In the genomic region with DNA sequence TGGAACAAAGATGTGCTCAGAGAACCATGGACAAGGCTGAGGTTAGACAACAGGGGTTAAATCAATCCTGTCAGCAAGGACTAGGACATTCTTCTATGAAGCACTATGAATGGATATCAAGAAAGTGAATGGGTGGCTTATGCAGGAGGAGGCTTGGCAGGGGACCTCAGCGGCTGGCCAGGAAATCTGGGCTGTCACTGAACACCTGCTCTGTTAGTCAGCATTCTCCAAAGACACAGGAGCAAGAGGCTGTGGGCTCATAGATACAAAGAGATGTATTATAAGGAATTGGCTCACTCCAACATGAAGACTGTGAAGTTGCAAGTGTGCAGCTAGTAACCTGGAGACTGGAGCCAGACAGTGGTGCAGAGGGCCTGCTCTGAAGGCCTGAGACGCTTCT, we compare ENCODE assay signal across 18 mouse cellular contexts.
DNase-seq lines count a peak whose midpoint lies in the region; ATAC-seq and TF ChIP-seq lines count a peak whose summit lies in the region.
"Had no signal": no experiment of that assay in that cellular context is flagged by ENCODE, and none has a peak within 500 bp of the region (broad histone marks: within the 10 kb centered on the region; RNA-seq: fewer than 3 reads in every experiment).

No protein-coding gene starts in this region.

- no peak overlapping the region for H3K4me2 ChIP-seq in heart, embryonic 11.5 days
- H3K4me2 ChIP-seq in stomach, postnatal 0 days (replicated peaks; ENCODE audit: low read depth), result no peak overlapping the region
- H3K4me2 ChIP-seq: hindbrain, embryonic 15.5 days; limb, embryonic 13.5 days; liver, embryonic 15.5 days; neural tube, embryonic 13.5 days had no signal

- H3K9ac ChIP-seq in heart, embryonic 11.5 days (ENCODE audit: low read depth, low read length), result no peak overlapping the region
- no peak overlapping the region for H3K9ac ChIP-seq in stomach, postnatal 0 days (ENCODE audit: low read length)
- H3K9ac ChIP-seq: hindbrain, embryonic 15.5 days; limb, embryonic 13.5 days; liver, embryonic 15.5 days; neural tube, embryonic 13.5 days had no signal

- no peak for TF ChIP-seq CTCF in stomach, postnatal 0 days (IDR thresholded peaks at IDR 0.05; ENCODE audit: low read depth)

- no peaks in the 10 kb centered on the region for H3K4me1 ChIP-seq in heart, embryonic 11.5 days (ENCODE audit: control insufficient read depth, insufficient read depth, low read length)
- H3K4me1 ChIP-seq in stomach, postnatal 0 days (replicated peaks; ENCODE audit: control insufficient read depth, insufficient read depth), result no peaks in the 10 kb centered on the region
- H3K4me1 ChIP-seq: embryonic facial prominence, embryonic 10.5 days; hindbrain, embryonic 15.5 days; limb, embryonic 13.5 days; liver, embryonic 15.5 days; neural tube, embryonic 13.5 days had no signal

- no peak for ATAC-seq in heart, embryonic 11.5 days (replicated peaks; ENCODE audit: insufficient number of reproducible peaks, low FRiP score, low TSS enrichment)
- ATAC-seq in stomach, postnatal 0 days (ENCODE audit: low FRiP score, low TSS enrichment), result no peak
- ATAC-seq: CD4-positive, CD25-positive, alpha-beta regulatory T cell, adult 4 months had no signal

- TF ChIP-seq EP300 in stomach, postnatal 0 days (optimal IDR thresholded peaks at IDR 0.05), result no peak

- no peaks in the 10 kb centered on the region for H3K36me3 ChIP-seq in heart, embryonic 11.5 days (ENCODE audit: control insufficient read depth, insufficient read depth, low read length)
- no peaks in the 10 kb centered on the region for H3K36me3 ChIP-seq in stomach, postnatal 0 days (ENCODE audit: control insufficient read depth, insufficient read depth, low read length)
- H3K36me3 ChIP-seq: embryonic facial prominence, embryonic 10.5 days; hindbrain, embryonic 15.5 days; limb, embryonic 13.5 days; liver, embryonic 15.5 days; neural tube, embryonic 13.5 days had no signal

- peak; percentile 74 for DNase-seq in heart, adult 11 months
- DNase-seq in Muller cell, postnatal 12 days (ENCODE audit: inconsistent ontology term), result peak; percentile 71
- DNase-seq in brain, adult 2 months (ENCODE audit: low read depth, low spot score), result peak; percentile 77
- DNase-seq in layer of hippocampus, adult 8-10 months (ENCODE audit: low spot score in 2 of 2), result peak; percentile 56 to 64
- DNase-seq in stomach, postnatal 0 days (ENCODE audit: low spot score), result no peak
- no peak for DNase-seq in urinary bladder, adult 18-20 months (ENCODE audit: low spot score in 2 of 2)
- DNase-seq: adrenal gland, postnatal 25 days; kidney, adult 9 months; lung, postnatal 10 days; thymus, postnatal 14 days had no signal

- no peak overlapping the region for H3K27ac ChIP-seq in heart, embryonic 11.5 days (ENCODE audit: low read depth, low read length)
- H3K27ac ChIP-seq in stomach, postnatal 0 days (replicated peaks), result no peak overlapping the region
- H3K27ac ChIP-seq: embryonic facial prominence, embryonic 10.5 days; hindbrain, embryonic 15.5 days; limb, embryonic 13.5 days; liver, embryonic 15.5 days; neural tube, embryonic 13.5 days had no signal

- 79% methylated on average over 2 of the region's 2 CpGs for WGBS in heart, embryonic 11.5 days (ENCODE audit: insufficient replicate concordance)
- WGBS in stomach, postnatal 0 days, result 73% methylated on average over 2 of the region's 2 CpGs

- H3K4me3 ChIP-seq in heart, embryonic 11.5 days (ENCODE audit: low read depth, low read length), result no peak overlapping the region
- H3K4me3 ChIP-seq in stomach, postnatal 0 days (ENCODE audit: low read depth, low read length), result no peak overlapping the region
- H3K4me3 ChIP-seq: embryonic facial prominence, embryonic 10.5 days; erythroblast, embryonic 14.5 days; hindbrain, embryonic 15.5 days; limb, embryonic 13.5 days; liver, embryonic 15.5 days; neural tube, embryonic 13.5 days had no signal

- H3K9me3 ChIP-seq in heart, embryonic 11.5 days (replicated peaks; ENCODE audit: control insufficient read depth, low read length), result no peaks in the 10 kb centered on the region
- H3K9me3 ChIP-seq in stomach, postnatal 0 days (ENCODE audit: control insufficient read depth, low read length), result no peaks in the 10 kb centered on the region
- H3K9me3 ChIP-seq: embryonic facial prominence, embryonic 10.5 days; hindbrain, embryonic 15.5 days; limb, embryonic 13.5 days; liver, embryonic 15.5 days; neural tube, embryonic 13.5 days had no signal

- no peaks in the 10 kb centered on the region for H3K27me3 ChIP-seq in heart, embryonic 11.5 days (ENCODE audit: control insufficient read depth, insufficient read depth, low read length)
- no peaks in the 10 kb centered on the region for H3K27me3 ChIP-seq in stomach, postnatal 0 days (ENCODE audit: control insufficient read depth, insufficient read depth, low read length)
- H3K27me3 ChIP-seq: hindbrain, embryonic 15.5 days; limb, embryonic 13.5 days; liver, embryonic 15.5 days; neural tube, embryonic 13.5 days had no signal

Comparison
In these comparisons a context has a peak if more than half of its experiments do, and no peak if none do; other contexts are left out.
1. DNase-seq: peak in heart, adult 11 months (single experiment), Muller cell, postnatal 12 days (single experiment), brain, adult 2 months (single experiment) and layer of hippocampus, adult 8-10 months (2 of 2); none in stomach, postnatal 0 days (single experiment) and urinary bladder, adult 18-20 months (0 of 2).